Mouse (Mus musculus): ENCODE measurements around the gene Nlrp4f.

DNA sequence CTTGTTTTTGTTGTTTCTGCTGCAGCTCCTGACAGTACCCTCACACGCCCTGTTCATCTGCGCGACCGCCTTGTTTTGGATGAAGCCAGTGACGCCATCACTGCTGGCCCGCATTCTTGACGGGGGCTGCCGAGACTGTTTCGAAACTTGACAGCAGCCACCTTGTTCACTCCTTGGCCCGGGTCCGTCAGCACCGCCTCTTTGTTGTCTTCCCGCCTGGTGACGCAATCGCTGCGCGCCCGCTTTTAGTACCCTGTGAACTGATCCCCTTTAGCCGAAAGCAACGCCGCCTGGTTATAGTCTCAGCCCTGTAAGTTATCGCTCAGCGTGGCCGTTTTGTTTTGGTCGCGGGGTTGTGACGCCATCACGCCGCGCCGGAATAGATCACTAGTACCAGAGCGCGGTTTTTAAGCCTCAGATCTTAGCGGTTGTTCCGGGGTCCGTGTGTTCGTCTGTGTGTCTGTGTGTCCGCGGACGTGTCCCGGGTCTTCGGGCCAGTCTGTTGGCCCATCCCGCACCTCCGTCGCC lies 35.4 kb upstream of the Nlrp4f start:
- TF ChIP-seq ZNF384 (IDR thresholded peaks at IDR 0.05; ENCODE audit: low read depth, low read length) (no peak), HCFC1 (IDR thresholded peaks at IDR 0.05; ENCODE audit: borderline replicate concordance, insufficient read depth, low read length) (peak; percentile 78), MAFK (IDR thresholded peaks at IDR 0.05; ENCODE audit: insufficient read depth, low read depth, low read length) (no peak), CHD2 (IDR thresholded peaks at IDR 0.05; ENCODE audit: low read depth, low read length) (no peak)
